Mouse (Mus musculus): ENCODE data around the gene Galnt18. TPM values are rescaled to one million over a fixed set of nuclear protein-coding genes. Genes with fewer than 3 reads are reported as not detected.
A peak's percentile ranks its signal among the peaks of the same experiment; 100 is the strongest.

Galnt18 gene
- polyA plus RNA-seq (2016; fragmentation: Nextera tagmentation; extraction: Ambion mirVana), result 8.5 and 10.8 TPM in 2 replicates

GRCm38 (mm10) chr7:111779504-111780242 lies at the start of gene Galnt18:
Gene Galnt18 (minus strand): TSS chr7:111779977.
- WGBS, result under 1% methylated on average over 52 of the region's 52 CpGs
- Histone ChIP-seq H3K27ac (peak within 1 kb of the TSS; percentile 82), H3K36me3 (no peaks in the 10 kb centered on the region), H3K4me3 (peak within 1 kb of the TSS; percentile 65), H3K27me3 (ENCODE audit: insufficient read depth, poor library complexity, severe bottlenecking) (peaks cover 41% of the 10 kb centered on the region), H3K4me1 (replicated peaks) (peaks cover 37% of the 10 kb centered on the region), H3K9me3 (no peaks in the 10 kb centered on the region)
- DNase-seq (ENCODE audit: low spot score), result peak; percentile 93

DNA sequence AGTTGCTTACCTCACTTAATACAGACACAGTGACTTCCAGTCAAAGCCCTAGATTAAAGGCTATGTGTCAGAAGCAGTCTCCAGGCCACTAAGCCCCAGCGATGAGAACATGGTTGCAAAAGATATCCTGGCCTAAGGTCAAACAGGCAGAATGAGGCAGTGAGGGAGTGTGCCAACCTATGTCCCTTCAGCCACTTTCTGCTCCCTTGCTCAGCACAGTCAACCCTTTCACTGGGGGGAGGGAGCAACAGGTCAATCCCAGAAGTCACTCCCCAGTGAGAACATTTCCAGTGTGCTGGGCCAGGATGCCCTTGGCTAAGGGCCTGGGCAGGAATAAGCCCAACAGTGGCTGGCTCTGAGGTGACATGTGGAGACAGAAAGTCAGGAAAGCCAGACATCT lies 47.6 kb upstream of the Galnt18 start:
- Histone ChIP-seq H3K36me3 (no peaks in the 10 kb centered on the region), H3K27me3 (ENCODE audit: insufficient read depth, poor library complexity, severe bottlenecking) (no peaks in the 10 kb centered on the region), H3K4me1 (replicated peaks) (no peaks in the 10 kb centered on the region), H3K4me3 (no peak overlapping the region), H3K27ac (no peak overlapping the region), H3K9me3 (no peaks in the 10 kb centered on the region)
- WGBS, result 92% methylated on average over 1 of the region's 1 CpGs
- DNase-seq (ENCODE audit: low spot score), result no peak

GRCm38 (mm10) chr7:111813093-111813492 lies 33.3 kb upstream of the Galnt18 start:
- Histone ChIP-seq H3K27me3 (ENCODE audit: insufficient read depth, poor library complexity, severe bottlenecking) (no peaks in the 10 kb centered on the region), H3K4me3 (no peak overlapping the region), H3K9me3 (no peaks in the 10 kb centered on the region), H3K27ac (no peak overlapping the region), H3K36me3 (no peaks in the 10 kb centered on the region), H3K4me1 (replicated peaks) (no peaks in the 10 kb centered on the region)
- 71% methylated on average over 1 of the region's 1 CpGs for WGBS
- no peak for DNase-seq (ENCODE audit: low spot score)

- DNase-seq (ENCODE audit: low spot score), result no peak
- Histone ChIP-seq H3K9me3 (no peaks in the 10 kb centered on the region), H3K4me1 (replicated peaks) (no peaks in the 10 kb centered on the region), H3K27ac (no peak overlapping the region), H3K4me3 (no peak overlapping the region), H3K27me3 (ENCODE audit: insufficient read depth, poor library complexity, severe bottlenecking) (no peaks in the 10 kb centered on the region), H3K36me3 (no peaks in the 10 kb centered on the region)
- WGBS, result 79% methylated on average over 2 of the region's 2 CpGs
Measured at GRCm38 (mm10) chr7:111811036-111811435, 31.3 kb upstream of the Galnt18 start.

GRCm38 (mm10) chr7:111809796-111810195 lies 30.0 kb upstream of the Galnt18 start:
- H3K36me3 ChIP-seq, result no peaks in the 10 kb centered on the region
- H3K9me3 ChIP-seq, result no peaks in the 10 kb centered on the region
- DNase-seq (ENCODE audit: low spot score), result no peak
- H3K27ac ChIP-seq, result no peak overlapping the region
- H3K27me3 ChIP-seq (ENCODE audit: insufficient read depth, poor library complexity, severe bottlenecking), result no peaks in the 10 kb centered on the region
- H3K4me3 ChIP-seq, result no peak overlapping the region
- H3K4me1 ChIP-seq (replicated peaks), result no peaks in the 10 kb centered on the region
- WGBS, result 60% methylated on average over 3 of the region's 3 CpGs

DNA sequence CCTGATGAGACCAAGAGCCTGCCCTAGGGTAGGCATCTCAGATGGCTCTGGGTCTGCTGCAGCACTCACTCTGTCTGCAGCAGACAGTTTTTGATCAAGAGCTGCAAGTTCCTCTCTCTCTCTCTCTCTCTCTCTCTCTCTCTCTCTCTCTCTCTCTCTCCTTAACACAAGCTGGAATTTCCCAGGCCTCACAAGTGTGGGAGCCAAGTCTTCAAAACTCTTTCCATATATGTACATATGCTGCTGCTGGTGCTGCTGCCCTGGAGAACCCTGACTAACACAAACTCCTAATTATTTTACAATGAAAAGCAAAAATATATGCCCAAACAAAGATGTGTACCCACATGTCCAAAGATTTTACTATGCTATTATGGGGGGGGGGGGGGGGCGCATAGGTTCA lies 26.3 kb upstream of the Galnt18 start:
- 96% methylated on average over 1 of the region's 1 CpGs for WGBS
- DNase-seq (ENCODE audit: low spot score), result no peak
- H3K9me3 ChIP-seq, result no peaks in the 10 kb centered on the region
- no peaks in the 10 kb centered on the region for H3K4me1 ChIP-seq (replicated peaks)
- no peaks in the 10 kb centered on the region for H3K36me3 ChIP-seq
- no peak overlapping the region for H3K4me3 ChIP-seq
- H3K27ac ChIP-seq, result no peak overlapping the region
- no peaks in the 10 kb centered on the region for H3K27me3 ChIP-seq (ENCODE audit: insufficient read depth, poor library complexity, severe bottlenecking)

DNA sequence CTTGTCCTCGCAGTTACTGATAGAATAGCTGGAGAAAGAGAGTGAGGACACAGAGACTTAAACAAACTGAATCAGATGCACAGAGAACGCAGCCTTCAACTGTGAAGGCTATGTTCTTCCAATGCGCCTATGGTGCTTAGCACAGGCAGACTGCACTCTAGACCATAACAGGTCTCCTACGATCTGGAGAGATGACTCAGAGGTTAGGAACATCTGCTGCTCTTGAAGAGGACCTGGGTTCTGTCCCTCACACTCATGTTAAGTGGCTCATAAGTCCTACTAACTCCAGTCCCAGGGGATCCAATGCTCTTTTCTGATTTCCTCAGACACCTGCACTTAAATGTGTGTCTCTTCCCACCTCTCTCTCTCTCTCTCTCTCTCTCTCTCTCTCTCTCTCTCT lies 24.9 kb upstream of the Galnt18 start:
- Histone ChIP-seq H3K36me3 (no peaks in the 10 kb centered on the region), H3K4me1 (replicated peaks) (no peaks in the 10 kb centered on the region), H3K27me3 (ENCODE audit: insufficient read depth, poor library complexity, severe bottlenecking) (no peaks in the 10 kb centered on the region), H3K9me3 (no peaks in the 10 kb centered on the region), H3K27ac (no peak overlapping the region), H3K4me3 (no peak overlapping the region)
- 91% methylated on average over 4 of the region's 4 CpGs for WGBS
- DNase-seq (ENCODE audit: low spot score), result no peak

DNA sequence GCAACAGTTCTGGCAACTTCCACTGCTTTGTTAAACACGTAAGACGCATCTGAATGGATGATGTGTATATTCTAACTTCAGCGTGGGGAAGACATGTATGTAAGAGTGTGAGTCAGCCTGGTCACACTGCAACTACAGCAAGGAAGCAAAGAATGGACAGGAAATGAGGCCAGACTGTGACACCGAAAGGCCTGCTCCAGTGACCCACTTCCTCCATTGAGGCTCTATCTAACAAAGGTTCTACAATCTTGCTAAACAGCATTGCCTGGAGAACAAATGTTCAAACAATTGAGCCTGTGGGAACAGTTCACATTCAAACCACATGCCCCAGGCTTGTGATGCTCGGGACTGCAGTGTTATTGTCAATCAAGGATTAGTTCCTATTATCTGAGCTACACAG lies 21.0 kb upstream of the Galnt18 start:
- Histone ChIP-seq H3K27ac (no peak overlapping the region), H3K36me3 (no peaks in the 10 kb centered on the region), H3K4me1 (replicated peaks) (no peaks in the 10 kb centered on the region), H3K4me3 (no peak overlapping the region), H3K9me3 (no peaks in the 10 kb centered on the region), H3K27me3 (ENCODE audit: insufficient read depth, poor library complexity, severe bottlenecking) (no peaks in the 10 kb centered on the region)
- DNase-seq (ENCODE audit: low spot score), result no peak
- WGBS, result 74% methylated on average over 5 of the region's 5 CpGs

GRCm38 (mm10) chr7:111800120-111800519 lies 20.3 kb upstream of the Galnt18 start:
- Histone ChIP-seq H3K9me3 (no peaks in the 10 kb centered on the region), H3K27me3 (ENCODE audit: insufficient read depth, poor library complexity, severe bottlenecking) (no peaks in the 10 kb centered on the region), H3K4me3 (no peak overlapping the region), H3K4me1 (replicated peaks) (no peaks in the 10 kb centered on the region), H3K27ac (no peak overlapping the region), H3K36me3 (no peaks in the 10 kb centered on the region)
- WGBS, result 89% methylated on average over 5 of the region's 5 CpGs
- DNase-seq (ENCODE audit: low spot score), result no peak

- H3K36me3 ChIP-seq, result no peaks in the 10 kb centered on the region
- no peaks in the 10 kb centered on the region for H3K9me3 ChIP-seq
- H3K4me1 ChIP-seq (replicated peaks), result no peaks in the 10 kb centered on the region
- no peaks in the 10 kb centered on the region for H3K27me3 ChIP-seq (ENCODE audit: insufficient read depth, poor library complexity, severe bottlenecking)
- H3K4me3 ChIP-seq, result no peak overlapping the region
- DNase-seq (ENCODE audit: low spot score), result no peak
- WGBS, result 85% methylated on average over 5 of the region's 5 CpGs
- no peak overlapping the region for H3K27ac ChIP-seq
Measured at GRCm38 (mm10) chr7:111799021-111799420, 19.2 kb upstream of the Galnt18 start.

- Histone ChIP-seq H3K27ac (no peak overlapping the region), H3K36me3 (no peaks in the 10 kb centered on the region), H3K27me3 (ENCODE audit: insufficient read depth, poor library complexity, severe bottlenecking) (no peaks in the 10 kb centered on the region), H3K4me1 (replicated peaks) (no peaks in the 10 kb centered on the region), H3K9me3 (no peaks in the 10 kb centered on the region), H3K4me3 (no peak overlapping the region)
- DNase-seq (ENCODE audit: low spot score), result no peak
- WGBS, result 89% methylated on average over 13 of the region's 13 CpGs
Measured at GRCm38 (mm10) chr7:111797337-111798010, 17.7 kb upstream of the Galnt18 start.

DNA sequence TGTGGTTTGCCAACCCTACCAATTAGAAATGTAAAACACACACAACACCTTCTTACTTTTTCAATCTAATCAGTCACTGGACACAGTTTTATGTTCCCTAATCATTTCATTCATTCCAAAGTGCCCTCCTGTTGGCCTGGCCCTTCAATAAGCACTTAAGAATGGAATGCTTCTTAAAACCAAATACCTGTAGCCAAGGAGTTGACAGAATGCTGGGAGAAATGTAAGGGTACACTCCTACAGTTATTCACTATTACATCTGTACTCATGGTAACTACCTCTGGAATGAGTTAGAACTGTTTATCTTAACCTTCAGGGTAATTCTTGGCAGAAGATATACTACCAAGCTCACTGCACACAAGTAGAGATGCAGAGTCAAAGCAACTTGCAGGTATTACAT lies 15.3 kb upstream of the Galnt18 start:
- H3K4me1 ChIP-seq (replicated peaks), result peaks cover 6% of the 10 kb centered on the region
- no peak overlapping the region for H3K4me3 ChIP-seq
- no peak for DNase-seq (ENCODE audit: low spot score)
- no peaks in the 10 kb centered on the region for H3K9me3 ChIP-seq
- no peaks in the 10 kb centered on the region for H3K27me3 ChIP-seq (ENCODE audit: insufficient read depth, poor library complexity, severe bottlenecking)
- no peak overlapping the region for H3K27ac ChIP-seq
- H3K36me3 ChIP-seq, result no peaks in the 10 kb centered on the region

- WGBS, result 87% methylated on average over 3 of the region's 3 CpGs
- no peak for DNase-seq (ENCODE audit: low spot score)
- H3K27ac ChIP-seq, result no peak overlapping the region
- no peak overlapping the region for H3K4me3 ChIP-seq
- peaks cover 6% of the 10 kb centered on the region for H3K4me1 ChIP-seq (replicated peaks)
- H3K36me3 ChIP-seq, result no peaks in the 10 kb centered on the region
- no peaks in the 10 kb centered on the region for H3K9me3 ChIP-seq
- H3K27me3 ChIP-seq (ENCODE audit: insufficient read depth, poor library complexity, severe bottlenecking), result no peaks in the 10 kb centered on the region
Measured at GRCm38 (mm10) chr7:111792154-111792553, 12.4 kb upstream of the Galnt18 start.
